20 mouse cellular contexts compared by ENCODE assay signal in genomic region chr4:135039234-135039633, GRCm38 (mm10).
A peak's percentile ranks its signal among the peaks of the same experiment; 100 is the strongest.
DNase-seq lines count a peak whose midpoint lies in the region; ATAC-seq and TF ChIP-seq lines count a peak whose summit lies in the region.
"Had no signal": no experiment of that assay in that cellular context is flagged by ENCODE, and none has a peak within 500 bp of the region (broad histone marks: within the 10 kb centered on the region; RNA-seq: fewer than 3 reads in every experiment).

No protein-coding gene starts in this region.

- no peak for DNase-seq in liver, embryonic 14.5 days (ENCODE audit: low read depth in 3 of 3, low spot score in 3 of 3)
- DNase-seq in 416B (ENCODE audit: low read depth): peak; percentile 67
- DNase-seq in B cell, adult 2 months: peak; percentile 29 to 50
- no peak for DNase-seq in hindbrain, postnatal 0 days (ENCODE audit: low spot score)
- DNase-seq in hindbrain, embryonic 14.5 days (ENCODE audit: low spot score): no peak
- DNase-seq: cerebellum, postnatal 25 days; gastrocnemius, postnatal 36 days; heart, postnatal 4 days; kidney, postnatal 10 days; layer of hippocampus, adult 9-11 months; lung, adult 2 months; right cerebral cortex, adult 18-20 months; thymus, postnatal 25 days had no signal

- ATAC-seq in liver, embryonic 14.5 days (ENCODE audit: insufficient read depth): no peak
- ATAC-seq in liver, embryonic 12.5 days: no peak
- 0 out of 2 replicates have a peak, but pooled peaks have one; percentile 13 for ATAC-seq in erythroid progenitor cell, adult 5-6 weeks (replicated peaks; ENCODE audit: low FRiP score, poor library complexity, severe bottlenecking)
- no peak for ATAC-seq in forebrain, embryonic 16.5 days
- ATAC-seq in hindbrain, postnatal 0 days: no peak
- ATAC-seq in hindbrain, embryonic 14.5 days (ENCODE audit: low FRiP score): no peak
- ATAC-seq: forebrain, embryonic 14.5 days; midbrain, embryonic 16.5 days had no signal

- H3K9me3 ChIP-seq in liver, embryonic 14.5 days (ENCODE audit: control insufficient read depth, low read length): no peaks in the 10 kb centered on the region
- H3K9me3 ChIP-seq in liver, embryonic 12.5 days (replicated peaks): no peaks in the 10 kb centered on the region
- no peaks in the 10 kb centered on the region for H3K9me3 ChIP-seq in forebrain, embryonic 16.5 days (ENCODE audit: control insufficient read depth, low read length)
- no peaks in the 10 kb centered on the region for H3K9me3 ChIP-seq in hindbrain, postnatal 0 days (ENCODE audit: low read length)
- H3K9me3 ChIP-seq in hindbrain, embryonic 14.5 days (ENCODE audit: control insufficient read depth, low read length): no peaks in the 10 kb centered on the region
- H3K9me3 ChIP-seq: heart, embryonic 13.5 days; megakaryocyte, embryonic 14.5 days had no signal

- H3K4me2 ChIP-seq in liver, embryonic 14.5 days (ENCODE audit: low read depth): no peak overlapping the region
- H3K4me2 ChIP-seq in liver, embryonic 12.5 days: no peak overlapping the region
- H3K4me2 ChIP-seq in forebrain, embryonic 16.5 days (ENCODE audit: low read length): no peak overlapping the region
- H3K4me2 ChIP-seq in hindbrain, postnatal 0 days (ENCODE audit: low read depth, low read length): no peak overlapping the region
- H3K4me2 ChIP-seq in hindbrain, embryonic 14.5 days (replicated peaks): no peak overlapping the region
- H3K4me2 ChIP-seq: heart, embryonic 13.5 days had no signal

- no peak overlapping the region for H3K27ac ChIP-seq in liver, embryonic 14.5 days
- H3K27ac ChIP-seq in liver, embryonic 12.5 days: no peak overlapping the region
- no peak overlapping the region for H3K27ac ChIP-seq in forebrain, embryonic 16.5 days (ENCODE audit: low read length)
- no peak overlapping the region for H3K27ac ChIP-seq in hindbrain, postnatal 0 days
- H3K27ac ChIP-seq in hindbrain, embryonic 14.5 days: no peak overlapping the region
- H3K27ac ChIP-seq: heart, embryonic 13.5 days had no signal

- no peaks in the 10 kb centered on the region for H3K36me3 ChIP-seq in liver, embryonic 14.5 days (replicated peaks; ENCODE audit: control insufficient read depth, insufficient read depth, low read depth)
- no peaks in the 10 kb centered on the region for H3K36me3 ChIP-seq in liver, embryonic 12.5 days
- no peaks in the 10 kb centered on the region for H3K36me3 ChIP-seq in forebrain, embryonic 16.5 days (ENCODE audit: control insufficient read depth, insufficient read depth)
- no peaks in the 10 kb centered on the region for H3K36me3 ChIP-seq in hindbrain, postnatal 0 days (ENCODE audit: insufficient read depth, low read length)
- H3K36me3 ChIP-seq in hindbrain, embryonic 14.5 days (replicated peaks; ENCODE audit: control insufficient read depth, insufficient read depth): no peaks in the 10 kb centered on the region
- H3K36me3 ChIP-seq: heart, embryonic 13.5 days had no signal

- no peak overlapping the region for H3K4me3 ChIP-seq in liver, embryonic 14.5 days (ENCODE audit: insufficient read depth in 1 of 2, low read depth in 2 of 2, low read length in 2 of 2)
- H3K4me3 ChIP-seq in liver, embryonic 12.5 days: no peak overlapping the region
- H3K4me3 ChIP-seq in forebrain, embryonic 16.5 days (replicated peaks; ENCODE audit: low read length): no peak overlapping the region
- H3K4me3 ChIP-seq in hindbrain, postnatal 0 days (ENCODE audit: low read length): no peak overlapping the region
- H3K4me3 ChIP-seq in hindbrain, embryonic 14.5 days (replicated peaks; ENCODE audit: low read length): no peak overlapping the region
- H3K4me3 ChIP-seq: heart, embryonic 13.5 days; megakaryocyte, embryonic 14.5 days had no signal

- no peaks in the 10 kb centered on the region for H3K27me3 ChIP-seq in liver, embryonic 14.5 days (ENCODE audit: control insufficient read depth, insufficient read depth, low read length)
- peaks cover 20% of the 10 kb centered on the region for H3K27me3 ChIP-seq in liver, embryonic 12.5 days (replicated peaks)
- H3K27me3 ChIP-seq in forebrain, embryonic 16.5 days (replicated peaks; ENCODE audit: control insufficient read depth, insufficient read depth, low read length): no peaks in the 10 kb centered on the region
- H3K27me3 ChIP-seq in hindbrain, postnatal 0 days (ENCODE audit: insufficient read depth, low read length): no peaks in the 10 kb centered on the region
- no peaks in the 10 kb centered on the region; the same call in 1 of the 2 replicates for H3K27me3 ChIP-seq in hindbrain, embryonic 14.5 days (ENCODE audit: control insufficient read depth, insufficient read depth, low read length)

- TF ChIP-seq EP300 in liver, embryonic 14.5 days (IDR thresholded peaks at IDR 0.05; ENCODE audit: low read depth): no peak

- TF ChIP-seq CTCF in liver, embryonic 14.5 days (IDR thresholded peaks at IDR 0.05; ENCODE audit: low read depth): peak; percentile 49
- TF ChIP-seq CTCF in hindbrain, postnatal 0 days (IDR thresholded peaks at IDR 0.05; ENCODE audit: low read depth): no peak

- H3K9ac ChIP-seq in liver, embryonic 14.5 days (replicated peaks): no peak overlapping the region
- H3K9ac ChIP-seq in liver, embryonic 12.5 days: no peak overlapping the region
- no peak overlapping the region for H3K9ac ChIP-seq in forebrain, embryonic 16.5 days (replicated peaks; ENCODE audit: low read depth, low read length)
- no peak overlapping the region for H3K9ac ChIP-seq in hindbrain, postnatal 0 days (replicated peaks; ENCODE audit: low read length)
- no peak overlapping the region for H3K9ac ChIP-seq in hindbrain, embryonic 14.5 days
- H3K9ac ChIP-seq: heart, embryonic 13.5 days had no signal

- H3K4me1 ChIP-seq in liver, embryonic 14.5 days (replicated peaks; ENCODE audit: control insufficient read depth in 2 of 2, insufficient read depth in 2 of 2, low read length in 1 of 2): no peaks in the 10 kb centered on the region
- H3K4me1 ChIP-seq in liver, embryonic 12.5 days: no peaks in the 10 kb centered on the region
- H3K4me1 ChIP-seq in forebrain, embryonic 16.5 days (replicated peaks; ENCODE audit: control insufficient read depth, insufficient read depth, low read length): no peaks in the 10 kb centered on the region
- H3K4me1 ChIP-seq in hindbrain, postnatal 0 days (ENCODE audit: insufficient read depth, low read length): no peaks in the 10 kb centered on the region
- no peaks in the 10 kb centered on the region for H3K4me1 ChIP-seq in hindbrain, embryonic 14.5 days (replicated peaks; ENCODE audit: control insufficient read depth, insufficient read depth, low read length)

- 66% methylated on average over 2 of the region's 2 CpGs for whole genome bisulfite sequencing in liver, embryonic 14.5 days (ENCODE audit: insufficient replicate concordance)
- WGBS in liver, embryonic 12.5 days (ENCODE audit: insufficient replicate concordance): 74% methylated on average over 2 of the region's 2 CpGs
- WGBS in forebrain, embryonic 16.5 days: 93% methylated on average over 2 of the region's 2 CpGs
- WGBS in hindbrain, postnatal 0 days: 95% methylated on average over 2 of the region's 2 CpGs
- 90% methylated on average over 2 of the region's 2 CpGs for whole genome bisulfite sequencing in hindbrain, embryonic 14.5 days

Comparison
In these comparisons a context has a peak if more than half of its experiments do, and no peak if none do; other contexts are left out.
1. DNase-seq: peak in 416B (single experiment) and B cell, adult 2 months (2 of 2); none in liver, embryonic 14.5 days (0 of 3), hindbrain, postnatal 0 days (single experiment) and hindbrain, embryonic 14.5 days (single experiment).